Mouse (Mus musculus) limb, embryonic 15.5 days (tissue): ENCODE measurements around the gene Lrg1. TPM values are rescaled to one million over a fixed set of nuclear protein-coding genes. Genes with fewer than 3 reads are reported as not detected.
"Not testable (repeated sequence)": the region's sequence is repeated elsewhere in the genome, so short reads cannot be mapped to it uniquely, and the experiment has no call there.

Experiments
- ATAC-seq: fragments of 200-750 bp; cut with Nextera tagmentation; 2 replicates; pipeline ENCODE4 v1.8.0; 2017; ENCODE audit warnings: low read depth, moderate TSS enrichment; ENCODE audit not compliant: insufficient number of reproducible peaks, low FRiP score, low TSS enrichment
- H3K27ac ChIP-seq: fragments of 300-500 bp; sonication (generic); 2 replicates; pipeline ENCODE4 v1.5.1; 2015; ENCODE audit warnings: moderate library complexity, mild to moderate bottlenecking, inconsistent platforms
- H3K27me3 ChIP-seq: fragments of 300-500 bp; sonication (generic); 2 replicates; pipeline ENCODE4 v1.6.1; 2015; ENCODE audit warnings: inconsistent platforms
- H3K36me3 ChIP-seq: fragments of 300-500 bp; sonication (generic); 2 replicates; pipeline ENCODE4 v1.6.1; 2015; ENCODE audit warnings: inconsistent platforms
- H3K4me1 ChIP-seq: fragments of 300-500 bp; sonication (generic); 2 replicates; pipeline ENCODE4 v1.6.1; 2015; ENCODE audit warnings: inconsistent platforms
- H3K4me2 ChIP-seq: fragments of 300-500 bp; sonication (generic); 2 replicates; pipeline ENCODE4 v1.6.1; 2015; ENCODE audit warnings: mild to moderate bottlenecking, inconsistent platforms
- H3K4me3 ChIP-seq: fragments of 300-500 bp; sonication (generic); 2 replicates; pipeline ENCODE4 v1.5.1; 2015; ENCODE audit warnings: mild to moderate bottlenecking, inconsistent platforms
- H3K9ac ChIP-seq: fragments of 300-500 bp; sonication (generic); 2 replicates; pipeline ENCODE4 v1.6.1; 2015; ENCODE audit warnings: inconsistent platforms
- H3K9me3 ChIP-seq: fragments of 300-500 bp; sonication (generic); 2 replicates; pipeline ENCODE4 v1.6.1; 2016; ENCODE audit warnings: inconsistent platforms
- WGBS: fragments of 180-500 bp; shearing (Covaris S2); methylation state at CpG from one replicate; pipeline ENCODE4 v1.1.7; 2015; 5-methylcytosine and 5-hydroxymethylcytosine counted together
- polyA plus RNA-seq: library from polyadenylated mRNA; unstranded; fragments of >200 nt; fragmentation: Nextera tagmentation; extraction: Ambion mirVana; gene quantifications from 2 replicates; pipeline ENCODE4 v1.2.1, GENCODE M21; 2015

The Lrg1 gene
- polyA plus RNA-seq, 1 experiment from 2014 or later = 0.55 TPM

- peaks cover 26% of the 10 kb centered on the region for H3K4me1 ChIP-seq
- peak overlapping the region; percentile 85 for H3K4me3 ChIP-seq
- no peak overlapping the region for H3K27ac ChIP-seq
- peak overlapping the region; percentile 94 for H3K9ac ChIP-seq
- H3K9me3 ChIP-seq = no peaks in the 10 kb centered on the region
- H3K4me2 ChIP-seq = peak overlapping the region; percentile 96
- peaks cover 34% of the 10 kb centered on the region for H3K36me3 ChIP-seq
- 6% methylated on average over 8 of the region's 8 CpGs for WGBS
- H3K27me3 ChIP-seq = no peaks in the 10 kb centered on the region
- no peak for ATAC-seq
Measured at GRCm38 (mm10) chr17:56080781-56081585, 40.8 kb downstream of the Lrg1 start.

GRCm38 (mm10) chr17:56079921-56080320 lies 41.9 kb downstream of the Lrg1 start:
- Histone ChIP-seq H3K36me3 (peaks cover 27% of the 10 kb centered on the region), H3K27me3 (no peaks in the 10 kb centered on the region), H3K4me2 (peak overlapping the region; percentile 96), H3K4me1 (peaks cover 31% of the 10 kb centered on the region), H3K9me3 (no peaks in the 10 kb centered on the region), H3K9ac (peak overlapping the region; percentile 94), H3K4me3 (peak overlapping the region; percentile 85), H3K27ac (peak overlapping the region; percentile 74)
- WGBS = 3% methylated on average over 11 of the region's 11 CpGs
- no peak for ATAC-seq

- Histone ChIP-seq H3K4me2 (peak within 1 kb of the TSS; percentile 96), H3K9me3 (no peaks in the 10 kb centered on the region), H3K27me3 (no peaks in the 10 kb centered on the region), H3K4me3 (peak within 1 kb of the TSS; percentile 85), H3K4me1 (peaks cover 34% of the 10 kb centered on the region), H3K36me3 (peaks cover 21% of the 10 kb centered on the region), H3K9ac (peak within 1 kb of the TSS; percentile 94), H3K27ac (peak within 1 kb of the TSS; percentile 74)
- under 1% methylated on average over 61 of the region's 61 CpGs for WGBS
- ATAC-seq = peak; percentile 96
Measured at GRCm38 (mm10) chr17:56078880-56079795, 42.7 kb downstream of the Lrg1 start, which contains the start of gene Hdgfl2. Gene Hdgfl2 (plus strand): TSS chr17:56079634.

GRCm38 (mm10) chr17:56078361-56078760 lies 43.4 kb downstream of the Lrg1 start:
- Histone ChIP-seq H3K36me3 (peaks cover 16% of the 10 kb centered on the region), H3K27ac (peak overlapping the region; percentile 39; the same call in 1 of the 2 replicates), H3K4me3 (peak overlapping the region; percentile 85), H3K4me2 (peak overlapping the region; percentile 36), H3K4me1 (peaks cover 40% of the 10 kb centered on the region)
- not testable (repeated sequence) for H3K27me3 ChIP-seq, H3K9ac ChIP-seq, ATAC-seq, H3K9me3 ChIP-seq
- 64% methylated on average over 9 of the region's 9 CpGs for WGBS

- Histone ChIP-seq H3K4me1 (peaks cover 42% of the 10 kb centered on the region), H3K27me3 (no peaks in the 10 kb centered on the region), H3K4me2 (no peak overlapping the region), H3K9me3 (no peaks in the 10 kb centered on the region), H3K9ac (no peak overlapping the region), H3K36me3 (peaks cover 14% of the 10 kb centered on the region), H3K27ac (no peak overlapping the region), H3K4me3 (no peak overlapping the region)
- 87% methylated on average over 5 of the region's 5 CpGs for WGBS
- no peak for ATAC-seq
Measured at GRCm38 (mm10) chr17:56077523-56077922, 44.3 kb downstream of the Lrg1 start.

GRCm38 (mm10) chr17:56074827-56075208 lies 47.0 kb downstream of the Lrg1 start, which contains the start of gene Ubxn6:
Gene Ubxn6 (minus strand): TSS chr17:56075028.
- H3K27me3 ChIP-seq = no peaks in the 10 kb centered on the region
- peak within 1 kb of the TSS; percentile 69 for H3K4me2 ChIP-seq
- WGBS = under 1% methylated on average over 35 of the region's 35 CpGs
- peak; percentile 17 for ATAC-seq
- peak within 1 kb of the TSS; percentile 83 for H3K4me3 ChIP-seq
- no peaks in the 10 kb centered on the region for H3K9me3 ChIP-seq
- peak within 1 kb of the TSS; percentile 97 for H3K27ac ChIP-seq
- peak within 1 kb of the TSS; percentile 67 for H3K9ac ChIP-seq
- H3K4me1 ChIP-seq = peaks cover 16% of the 10 kb centered on the region
- peaks cover 34% of the 10 kb centered on the region for H3K36me3 ChIP-seq

- 8% methylated on average over 22 of the region's 22 CpGs for WGBS
- peak; percentile 32; the same call in 1 of the 2 replicates for ATAC-seq
Measured at GRCm38 (mm10) chr17:56074097-56074826, 47.5 kb downstream of the Lrg1 start.

GRCm38 (mm10) chr17:56072243-56072642 lies 49.6 kb downstream of the Lrg1 start:
- H3K27ac ChIP-seq = no peak overlapping the region
- H3K4me1 ChIP-seq = peaks cover 16% of the 10 kb centered on the region
- no peak overlapping the region for H3K4me3 ChIP-seq
- H3K9me3 ChIP-seq = no peaks in the 10 kb centered on the region
- H3K9ac ChIP-seq = no peak overlapping the region
- H3K36me3 ChIP-seq = peaks cover 60% of the 10 kb centered on the region
- ATAC-seq = no peak
- H3K27me3 ChIP-seq = no peaks in the 10 kb centered on the region
- no peak overlapping the region for H3K4me2 ChIP-seq
- WGBS = 94% methylated on average over 5 of the region's 5 CpGs

More at GRCm38 (mm10) chr17:56074097-56074826, 47.5 kb downstream of the Lrg1 start:
- Histone ChIP-seq H3K4me1 (peaks cover 16% of the 10 kb centered on the region), H3K27me3 (no peaks in the 10 kb centered on the region), H3K9me3 (no peaks in the 10 kb centered on the region), H3K4me2 (peak overlapping the region; percentile 69), H3K9ac (peak overlapping the region; percentile 67; the same call in 1 of the 2 replicates), H3K4me3 (peak overlapping the region; percentile 83), H3K27ac (peak overlapping the region; percentile 97), H3K36me3 (peaks cover 39% of the 10 kb centered on the region)

GRCm38 (mm10) chr17:56071126-56071525 lies 50.7 kb downstream of the Lrg1 start:
- Histone ChIP-seq H3K4me2 (no peak overlapping the region), H3K9me3 (no peaks in the 10 kb centered on the region), H3K9ac (no peak overlapping the region), H3K4me1 (peaks cover 16% of the 10 kb centered on the region), H3K36me3 (peaks cover 71% of the 10 kb centered on the region), H3K4me3 (no peak overlapping the region), H3K27me3 (no peaks in the 10 kb centered on the region), H3K27ac (no peak overlapping the region)
- ATAC-seq = no peak
